Mouse (Mus musculus) left cerebral cortex, adult 9 months (tissue): ENCODE measurements around the gene Akr1c14.
A peak's percentile ranks its signal among the peaks of the same experiment; 100 is the strongest.
"Not testable (repeated sequence)": the region's sequence is repeated elsewhere in the genome, so short reads cannot be mapped to it uniquely, and the experiment has no call there.

Experiments
- DNase-seq, 2 experiments: peaks; one replicate each; pipeline ENCODE4 v3.0.0; 2022; ENCODE audit warnings: low spot score in 2 of 2

Gene Akr1c14

GRCm38 (mm10) chr13:4048719-4049118 is at the start of gene Akr1c14:
TSS of gene Akr1c14 (plus strand) at chr13:4049011.
- DNase-seq: no peak

- peak in 1 of 2 experiments; percentile 76 for DNase-seq
These were observed 47.1 kb upstream of the Akr1c14 start for GRCm38 (mm10) chr13:4001687-4002086.

GRCm38 (mm10) chr13:4010784-4011183 is 38.0 kb upstream of the Akr1c14 start:
- no peak for DNase-seq

DNA sequence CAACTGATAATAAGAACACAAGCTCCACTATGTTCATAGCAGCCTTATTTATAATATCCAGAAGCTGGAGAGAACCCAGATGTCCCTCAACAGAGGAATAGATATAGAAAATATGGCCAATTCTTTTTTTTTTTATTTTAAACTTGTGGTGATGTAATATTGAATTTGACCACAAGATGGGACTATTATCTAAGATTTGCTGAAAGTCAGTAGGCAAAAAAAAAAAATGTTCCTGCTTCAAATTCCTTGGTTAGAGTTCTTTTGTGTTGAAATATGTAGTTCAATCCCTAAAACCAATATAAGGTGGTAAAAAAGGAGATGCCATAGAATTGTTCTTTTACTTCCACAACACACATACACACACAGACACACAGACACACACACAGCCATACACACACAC is 35.0 kb upstream of the Akr1c14 start:
- no peak for DNase-seq

- no peak for DNase-seq
These were observed 18.9 kb upstream of the Akr1c14 start for GRCm38 (mm10) chr13:4029897-4030296.

DNA sequence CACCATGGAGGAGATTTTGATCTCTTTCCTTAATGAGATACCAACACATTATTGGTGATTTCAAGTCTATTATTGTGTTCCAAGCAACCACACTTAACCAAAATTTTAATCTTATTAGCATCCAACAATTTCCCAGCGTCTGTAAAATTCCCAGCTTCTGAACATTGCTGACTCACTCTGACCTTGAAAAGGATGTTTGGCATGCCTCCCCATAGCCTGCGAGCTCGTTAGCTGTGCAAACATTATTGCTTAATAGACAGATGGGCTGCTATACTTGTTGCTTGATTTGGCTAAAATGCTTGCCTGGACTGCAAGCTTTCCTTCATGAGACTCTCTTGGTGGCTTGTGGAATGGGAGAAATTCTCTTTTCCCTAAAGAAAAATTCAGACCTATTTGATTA is 16.3 kb upstream of the Akr1c14 start:
- no peak for DNase-seq

DNA sequence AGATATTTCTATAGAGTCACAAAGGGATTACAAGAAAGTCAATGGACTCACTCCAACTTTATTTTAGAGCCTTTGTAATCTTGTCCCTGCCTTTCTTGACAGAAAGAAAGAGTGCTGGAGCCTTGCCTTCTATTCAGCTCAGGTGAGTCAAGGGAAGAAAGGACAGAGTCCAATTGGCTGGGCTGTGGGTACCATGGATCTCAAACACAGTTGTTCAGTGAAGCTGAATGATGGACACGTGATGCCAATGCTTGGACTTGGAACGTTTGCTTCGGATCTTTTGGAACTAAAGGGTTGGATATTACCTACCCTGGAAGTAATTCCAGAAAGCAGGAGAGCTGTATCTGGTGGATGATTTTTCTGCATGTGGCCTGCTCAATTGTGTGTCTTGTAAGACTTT is 13.8 kb upstream of the Akr1c14 start:
- no peak for DNase-seq

DNA sequence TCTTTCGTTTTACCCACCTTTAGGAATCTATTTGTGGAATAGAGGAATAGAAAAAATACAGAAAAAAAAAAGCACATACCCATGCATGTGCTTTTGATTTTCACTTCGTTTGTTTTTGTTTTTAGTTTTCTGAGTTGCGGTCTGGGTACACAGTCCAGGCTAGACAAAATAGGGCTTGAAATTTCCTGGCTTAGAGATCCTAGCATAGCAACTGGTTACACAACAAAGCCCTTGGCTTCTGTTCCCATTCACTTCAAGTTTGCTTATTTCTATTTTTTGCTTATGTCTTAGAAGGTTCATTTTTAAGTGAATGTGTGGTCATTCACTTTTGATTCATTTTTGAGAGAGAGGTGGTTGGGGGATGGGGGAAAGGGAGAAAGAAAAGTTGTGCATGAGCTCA is 2.7 kb upstream of the Akr1c14 start:
- no peak for DNase-seq

DNA sequence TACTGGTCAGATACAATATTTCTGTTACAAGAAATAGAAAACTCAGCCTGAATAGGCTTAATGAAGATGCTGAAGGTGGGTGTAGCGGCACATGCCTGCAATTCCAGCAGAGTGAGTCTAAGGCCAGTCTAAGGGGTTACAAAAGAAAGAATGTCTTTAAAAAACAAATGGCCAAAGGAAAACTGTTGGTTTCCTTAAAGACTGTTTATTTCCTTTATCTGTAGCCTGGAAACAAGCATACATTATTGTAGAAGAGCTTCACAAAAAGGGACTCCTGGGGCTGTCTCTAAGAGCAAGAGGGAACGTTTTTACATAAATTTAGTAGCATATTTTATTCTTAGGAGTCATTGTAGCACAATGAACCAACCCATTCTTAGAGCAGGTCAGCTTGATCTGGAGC is 2.0 kb upstream of the Akr1c14 start:
- no peak for DNase-seq

- DNase-seq: no peak
These were observed 585 bp upstream of the Akr1c14 start for GRCm38 (mm10) chr13:4048226-4048625.

- DNase-seq: no peak
These were observed 844 bp downstream of the Akr1c14 start for GRCm38 (mm10) chr13:4049655-4050054.

GRCm38 (mm10) chr13:4055450-4055849 is 6.6 kb downstream of the Akr1c14 start:
- DNase-seq: no peak

- DNase-seq: no peak
These were observed 7.4 kb downstream of the Akr1c14 start for GRCm38 (mm10) chr13:4056211-4056610.

DNA sequence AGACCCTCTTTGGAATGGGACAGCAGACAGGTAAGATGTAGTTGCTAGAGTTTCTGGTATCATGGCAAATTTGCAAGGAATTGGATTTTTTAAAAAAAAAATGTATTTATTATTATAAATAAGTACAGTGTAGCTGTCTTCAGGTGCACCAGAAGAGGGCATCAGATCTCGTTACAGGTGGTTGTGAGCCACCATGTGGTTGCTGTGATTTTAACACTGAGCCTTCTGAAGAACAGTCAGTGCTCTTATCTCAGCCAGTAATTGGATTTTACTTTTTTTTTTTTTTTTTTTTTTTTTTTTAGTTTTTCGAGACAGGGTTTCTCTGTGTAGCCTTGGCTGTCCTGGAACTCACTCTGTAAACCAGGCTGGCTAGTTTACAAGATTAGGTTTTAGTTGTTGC is 9.4 kb downstream of the Akr1c14 start:
- not testable (repeated sequence) for DNase-seq

DNA sequence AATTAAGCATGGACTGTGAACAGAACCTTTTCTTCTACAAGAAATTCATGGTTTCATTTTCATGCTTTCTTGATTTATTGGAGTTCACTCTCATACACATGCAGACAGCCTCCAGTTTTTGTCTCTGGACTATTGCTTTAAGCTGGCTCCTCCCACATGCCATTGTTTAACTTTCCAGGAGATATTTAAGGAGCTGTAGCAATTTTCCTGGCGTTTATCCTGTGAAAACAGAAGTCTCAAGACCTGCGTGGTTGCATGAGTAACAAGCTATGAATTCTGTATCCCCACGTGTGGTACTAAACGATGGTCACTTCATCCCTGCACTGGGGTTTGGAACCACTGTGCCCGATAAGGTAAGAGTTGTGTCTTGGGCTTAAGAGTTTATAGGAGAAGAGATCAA is 10.6 kb downstream of the Akr1c14 start:
- no peak for DNase-seq

DNA sequence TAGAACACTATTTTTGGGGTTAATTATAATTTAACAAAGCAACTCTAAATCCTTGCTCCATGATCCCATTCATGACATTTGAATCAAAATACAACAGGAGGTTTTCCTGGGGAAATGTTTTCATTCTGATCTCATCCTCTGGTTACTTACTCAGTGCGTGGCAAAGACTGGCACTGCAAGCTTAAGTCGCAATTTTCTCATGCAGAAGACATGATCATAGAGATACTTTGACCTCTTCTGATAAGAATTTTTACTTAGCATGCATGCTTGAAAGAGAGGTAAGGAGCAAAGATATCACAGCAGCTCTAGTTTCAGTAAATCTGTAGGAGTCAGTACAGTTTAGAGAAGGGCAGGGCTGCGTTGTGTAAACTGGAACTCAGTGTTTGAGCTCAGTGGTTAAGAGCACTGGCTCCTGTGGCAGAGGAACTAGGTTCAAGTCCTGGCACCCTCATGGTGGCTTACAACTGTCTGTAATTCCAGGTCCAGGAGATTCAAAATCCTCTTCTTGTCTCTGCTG is 11.5 kb downstream of the Akr1c14 start:
- no peak for DNase-seq

- DNase-seq: no peak
These were observed 28.0 kb downstream of the Akr1c14 start for GRCm38 (mm10) chr13:4076517-4077435.

DNA sequence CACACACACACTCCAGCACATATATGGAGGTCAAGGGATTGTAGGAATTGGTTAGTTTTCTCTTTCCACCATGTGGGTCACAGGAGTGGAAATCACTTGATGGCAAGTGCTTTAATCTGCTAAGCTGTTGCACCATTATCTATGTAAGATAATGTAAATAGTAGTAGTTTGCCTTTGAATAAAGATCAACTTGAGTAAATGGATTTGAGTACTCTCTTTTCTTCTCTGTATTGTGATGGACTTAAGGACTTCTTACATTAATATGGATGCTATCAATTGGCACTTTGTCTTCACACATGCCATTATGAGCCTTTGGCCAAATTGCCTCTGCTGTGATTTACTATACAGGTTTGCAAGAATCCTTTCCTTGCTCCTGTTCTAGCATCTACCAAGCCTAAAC is 31.1 kb downstream of the Akr1c14 start:
- no peak for DNase-seq

- DNase-seq: no peak
These were observed 52.9 kb downstream of the Akr1c14 start for GRCm38 (mm10) chr13:4101691-4102090.

DNA sequence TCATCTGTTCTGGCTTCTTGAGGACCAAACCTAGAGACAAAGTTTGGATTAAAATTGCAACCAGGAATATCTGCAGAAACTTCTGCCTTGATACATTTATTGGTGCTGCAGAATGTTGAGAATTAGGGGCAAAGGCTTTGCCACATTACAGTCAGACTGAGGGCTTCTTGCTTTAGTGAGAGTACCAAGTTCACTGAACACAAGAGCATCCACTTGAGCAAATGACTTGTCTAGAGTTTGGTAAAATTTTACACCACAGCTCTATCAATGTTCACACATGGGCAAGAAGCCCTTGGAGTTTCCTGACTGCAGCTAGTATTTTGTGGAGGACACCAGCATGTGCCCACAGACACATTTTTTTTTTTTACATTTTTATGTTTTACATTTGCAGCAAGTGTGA is 53.9 kb downstream of the Akr1c14 start:
- DNase-seq: no peak

- DNase-seq: peak in 1 of 2 experiments; percentile 62
These were observed 61.7 kb downstream of the Akr1c14 start for GRCm38 (mm10) chr13:4110281-4111188.

- no peak for DNase-seq
These were observed 70.5 kb downstream of the Akr1c14 start for GRCm38 (mm10) chr13:4119181-4119904.
